Mouse (Mus musculus): Measurements from ENCODE around the gene Dpm3. TPM values are rescaled to one million over a fixed set of nuclear protein-coding genes. Genes with fewer than 3 reads are reported as not detected.

The Dpm3 gene
- total RNA-seq, 2 experiments from 2014 or later, result 51.2 to 61.0 TPM

DNA sequence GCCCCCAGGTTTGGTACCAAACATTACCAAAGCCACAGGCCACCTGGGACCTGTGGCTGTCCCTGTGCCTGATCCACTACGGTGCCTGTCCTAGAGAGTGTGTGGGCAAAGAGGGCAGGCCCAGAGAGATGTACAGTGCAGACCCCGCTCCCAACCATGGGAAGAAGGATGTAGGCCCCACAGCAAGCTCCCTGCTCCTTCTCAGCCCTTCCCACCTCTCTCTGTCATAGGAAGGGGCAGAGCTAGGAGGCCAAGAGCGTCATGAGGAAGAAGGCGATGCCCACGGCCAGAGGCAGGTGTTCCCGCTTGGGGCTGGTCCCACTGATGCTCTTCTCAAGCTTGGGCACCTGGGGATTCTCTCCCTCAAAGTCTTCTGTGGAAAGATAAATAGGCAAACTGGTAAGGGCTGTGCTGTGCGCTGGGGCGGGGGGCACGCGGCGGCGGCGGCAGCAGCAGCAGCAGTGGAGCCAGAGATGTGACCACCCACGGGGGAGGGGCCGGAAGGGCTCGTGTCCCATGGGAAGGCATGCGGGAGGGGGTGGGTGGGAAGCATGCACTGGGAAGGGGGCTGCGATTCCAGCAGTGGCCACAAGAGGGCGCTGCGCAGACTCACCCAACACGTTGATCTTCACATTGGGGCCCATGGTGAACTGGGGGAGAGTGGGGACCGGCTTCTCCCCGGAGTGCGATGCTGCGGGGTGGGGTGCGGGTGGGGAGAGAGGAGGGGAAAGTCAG lies 56.2 kb downstream of the Dpm3 start:
- peak in 1 of 2 experiments; percentile 89 for DNase-seq (ENCODE audit: low spot score in 2 of 2)
- peak overlapping the region; percentile 82 for H3K27ac ChIP-seq
- H3K4me3 ChIP-seq, result peak overlapping the region; percentile 37

DNA sequence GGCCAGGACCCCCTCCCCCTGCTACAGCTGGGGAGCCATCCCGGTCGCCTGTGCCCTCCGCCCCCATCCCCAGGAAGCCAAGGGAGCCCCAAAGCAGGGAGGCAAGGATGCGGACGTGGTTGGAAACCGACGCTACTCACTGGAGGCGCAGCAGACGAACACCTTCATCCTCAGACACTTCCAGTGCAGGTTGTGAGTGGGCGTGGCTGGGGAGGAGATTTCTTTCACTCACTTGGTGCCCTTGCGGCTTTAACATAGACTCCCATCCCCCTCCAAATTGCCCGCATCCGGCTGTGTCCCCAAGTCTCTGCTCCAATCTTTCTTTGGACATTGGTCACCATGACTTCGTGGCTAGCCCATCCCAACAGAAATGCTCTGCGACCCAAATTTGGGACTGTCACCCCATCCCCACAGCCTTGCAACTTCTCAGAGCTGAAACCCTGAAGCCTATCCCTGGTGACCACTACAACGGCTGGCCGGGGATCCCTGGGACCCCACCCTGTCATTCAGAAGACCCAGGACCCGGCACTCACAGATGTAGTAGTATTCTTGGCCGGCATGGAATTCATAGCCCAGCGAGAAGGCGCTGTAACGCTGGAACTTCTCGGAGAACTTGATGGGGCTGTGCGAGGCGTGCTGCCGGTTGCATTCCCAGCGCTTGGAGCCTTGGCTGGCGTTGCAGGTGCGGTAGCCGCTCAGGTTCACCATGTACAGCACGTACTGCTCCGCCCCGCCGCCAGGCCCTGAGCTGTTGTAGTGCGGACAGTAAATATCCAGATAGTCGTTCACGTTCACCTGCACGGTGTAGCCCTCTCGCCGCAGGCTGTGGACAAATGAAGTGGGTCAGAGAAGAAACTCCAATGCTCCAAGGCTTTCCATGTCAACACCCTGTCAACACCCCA lies 57.0 kb downstream of the Dpm3 start:
- peak; percentile 38; the same call in 1 of the 2 replicates for TF ChIP-seq CTCF (conservative IDR thresholded peaks at IDR 0.05)
- DNase-seq (ENCODE audit: low spot score in 2 of 2), result no peak
- H3K4me3 ChIP-seq, result peak overlapping the region; percentile 3; the same call in 1 of the 2 replicates
- peak overlapping the region; percentile 0 for H3K27ac ChIP-seq

More for the DNA sequence above, 56.2 kb downstream of the Dpm3 start:
- peak; percentile 94 for TF ChIP-seq CTCF (conservative IDR thresholded peaks at IDR 0.05)

Small RNAs within 50 kb of the gene (microRNA-seq; reads per million reads assigned to microRNA genes)
- 7,094 to 7,095 reads per million in 2 experiments for gene Mir92b

Other genes starting within 250 kb of the Dpm3 start
- gene Rusc1, start 166.0 kb upstream of the Dpm3 start, total RNA-seq (2021), result 100 to 1,000 TPM; 136 to 139 TPM
- gene Gm43738, start 158.3 kb upstream of the Dpm3 start, total RNA-seq (2021), result under 1 TPM in 1 of 2 experiments, not detected in 1; 0.18 TPM
- gene Fdps, start 157.4 kb upstream of the Dpm3 start, total RNA-seq (2021), result 10 to 100 TPM; 72.5 to 78.4 TPM
- not detected for gene Pklr, start 123.2 kb upstream of the Dpm3 start, total RNA-seq (2021)
- 10 to 100 TPM; 10.2 to 13.3 TPM for gene Hcn3, start 99.2 kb upstream of the Dpm3 start, total RNA-seq (2021)
- gene Clk2, start 94.6 kb upstream of the Dpm3 start, total RNA-seq (2021), result 10 to 100 TPM; 47.8 to 56.1 TPM
- gene Scamp3, start 81.9 kb upstream of the Dpm3 start, total RNA-seq (2021), result 10 to 100 TPM; 67.1 to 69.0 TPM
- 10 to 100 TPM; 61.6 to 61.7 TPM for gene Fam189b, start 76.2 kb upstream of the Dpm3 start, total RNA-seq (2021)
- gene Gba, start 56.4 kb upstream of the Dpm3 start, total RNA-seq (2021), result 10 to 100 TPM; 55.7 to 67.9 TPM
- 10 to 100 TPM; 42.6 to 43.8 TPM for gene Thbs3, start 44.2 kb upstream of the Dpm3 start, total RNA-seq (2021)
- 100 to 1,000 TPM; 100 to 102 TPM for gene Mtx1, start 32.3 kb upstream of the Dpm3 start, total RNA-seq (2021)
- 1 to 10 TPM in 1 of 2 experiments, under 1 TPM in 1; 0.31 to 1.3 TPM for gene Muc1, start 30.3 kb upstream of the Dpm3 start, total RNA-seq (2021)
- 10 to 100 TPM; 75.8 to 80.5 TPM for gene Krtcap2, start 13.4 kb upstream of the Dpm3 start, total RNA-seq (2021)
- 10 to 100 TPM; 89.1 to 92.8 TPM for gene Trim46, start 13.0 kb upstream of the Dpm3 start, total RNA-seq (2021)
- 10 to 100 TPM; 46.3 to 58.9 TPM for gene Slc50a1, start 11.2 kb downstream of the Dpm3 start, total RNA-seq (2021)
- 1 to 10 TPM; 7.6 to 7.9 TPM for gene Efna1, start 21.8 kb downstream of the Dpm3 start, total RNA-seq (2021)
- 10 to 100 TPM; 65.5 to 76.3 TPM for gene Efna3, start 63.6 kb downstream of the Dpm3 start, total RNA-seq (2021)
- under 1 TPM; 0.61 to 0.96 TPM for gene Efna4, start 78.7 kb downstream of the Dpm3 start, total RNA-seq (2021)
- gene Adam15, start 90.6 kb downstream of the Dpm3 start, total RNA-seq (2021), result 100 to 1,000 TPM; 122 to 127 TPM
- under 1 TPM; 0.29 to 0.77 TPM for gene Dcst2, start 102.6 kb downstream of the Dpm3 start, total RNA-seq (2021)
- not detected for gene Dcst1, start 105.9 kb downstream of the Dpm3 start, total RNA-seq (2021)
- gene Zbtb7b, start 135.4 kb downstream of the Dpm3 start, total RNA-seq (2021), result 10 to 100 TPM; 11.3 to 13.4 TPM
- 1 to 10 TPM; 5.8 to 7.1 TPM for gene Lenep, start 143.4 kb downstream of the Dpm3 start, total RNA-seq (2021)
- 10 to 100 TPM; 37.2 to 39.8 TPM for gene Flad1, start 152.5 kb downstream of the Dpm3 start, total RNA-seq (2021)
- gene Cks1b, start 159.0 kb downstream of the Dpm3 start, total RNA-seq (2021), result 1 to 10 TPM; 1.4 to 2.7 TPM
- gene Shc1, start 159.1 kb downstream of the Dpm3 start, total RNA-seq (2021), result 10 to 100 TPM; 12.2 to 14.3 TPM
- 10 to 100 TPM; 55.5 to 61.9 TPM for gene Pygo2, start 170.9 kb downstream of the Dpm3 start, total RNA-seq (2021)
- gene Pbxip1, start 177.3 kb downstream of the Dpm3 start, total RNA-seq (2021), result 10 to 100 TPM; 38.9 to 41.8 TPM
- gene Pmvk, start 195.2 kb downstream of the Dpm3 start, total RNA-seq (2021), result 10 to 100 TPM; 30.1 to 30.3 TPM